In the genomic region with DNA sequence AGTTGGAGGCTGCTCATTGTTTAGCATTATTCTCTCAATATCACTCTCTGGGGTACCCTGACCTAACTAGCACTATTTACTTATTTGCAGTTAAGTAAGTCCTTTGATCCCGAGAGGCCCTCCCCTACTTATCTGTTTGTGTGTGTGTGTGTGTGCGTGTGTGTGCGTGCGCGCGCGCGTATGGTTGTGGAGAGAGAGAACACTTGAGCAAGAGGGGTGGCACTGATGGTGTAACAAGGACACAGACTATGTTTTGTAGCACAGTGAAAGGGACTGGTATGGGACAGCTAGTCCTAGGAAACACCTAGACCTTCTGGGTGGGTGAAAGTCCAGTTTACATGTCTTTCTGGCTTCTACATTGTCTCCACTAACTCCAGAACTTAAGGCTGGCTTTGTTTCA, we compare ENCODE assay signal across 30 mouse cellular contexts. TPM values are rescaled to one million over a fixed set of nuclear protein-coding genes. Genes with fewer than 3 reads are reported as not detected.
DNase-seq lines count a peak whose midpoint lies in the region; ATAC-seq and TF ChIP-seq lines count a peak whose summit lies in the region.
"Had no signal": no experiment of that assay in that cellular context is flagged by ENCODE, and none has a peak within 500 bp of the region (broad histone marks: within the 10 kb centered on the region; RNA-seq: fewer than 3 reads in every experiment).

No protein-coding gene starts in this region.

- DNase-seq in liver, result peak; percentile 19
- no peak for DNase-seq in intestine, embryonic 14.5 days (ENCODE audit: low spot score)
- no peak for DNase-seq in liver, embryonic 11.5 days (ENCODE audit: low spot score)
- no peak for DNase-seq in lung, adult 2 months
- DNase-seq in left cerebral cortex, postnatal 10 days (ENCODE audit: extremely low spot score in 1 of 2, low spot score in 2 of 2), result no peak
- DNase-seq: adrenal gland, postnatal 14 days; cerebellum, adult 11 months; cerebellum, adult 9-10 months; embryo, embryonic 11 days; gastrocnemius, postnatal 25 days; heart, adult 18-20 months; heart, postnatal 4 days; kidney, adult 11 months; kidney, postnatal 14 days; layer of hippocampus, adult 9-11 months; right cerebral cortex, postnatal 25 days; thymus, postnatal 25 days had no signal

- H3K9ac ChIP-seq in liver, embryonic 12.5 days, result no peak overlapping the region
- H3K9ac ChIP-seq in intestine, embryonic 14.5 days (ENCODE audit: low read length), result no peak overlapping the region
- H3K9ac ChIP-seq in liver, embryonic 11.5 days (ENCODE audit: low read depth, low read length), result no peak overlapping the region
- H3K9ac ChIP-seq: embryonic facial prominence, embryonic 12.5 days; hindbrain, embryonic 14.5 days; lung, embryonic 15.5 days; midbrain, embryonic 12.5 days; stomach, embryonic 15.5 days had no signal

- H3K27me3 ChIP-seq in liver, embryonic 12.5 days (replicated peaks), result peaks cover 13% of the 10 kb centered on the region
- H3K27me3 ChIP-seq in intestine, embryonic 14.5 days (replicated peaks; ENCODE audit: control insufficient read depth, insufficient read depth, low read length), result 0 out of 2 replicates have a peak, but pooled peaks cover 4% of the 10 kb centered on the region
- H3K27me3 ChIP-seq in liver, embryonic 11.5 days (replicated peaks; ENCODE audit: control insufficient read depth, insufficient read depth, low read length), result peaks cover under 1% of the 10 kb centered on the region; the same call in 1 of the 2 replicates
- H3K27me3 ChIP-seq: lung, embryonic 15.5 days; stomach, embryonic 15.5 days had no signal

- H3K4me2 ChIP-seq in liver, embryonic 12.5 days, result no peak overlapping the region; the same call in 1 of the 2 replicates
- H3K4me2 ChIP-seq in intestine, embryonic 14.5 days (ENCODE audit: low read length), result 0 out of 2 replicates have a peak overlapping the region, but pooled peaks have one; percentile 49
- H3K4me2 ChIP-seq in liver, embryonic 11.5 days, result peak overlapping the region; percentile 73

- no peak for ATAC-seq in liver, embryonic 12.5 days
- no peak for ATAC-seq in intestine, embryonic 14.5 days (replicated peaks; ENCODE audit: low FRiP score, low TSS enrichment, low read depth)
- no peak for ATAC-seq in liver, embryonic 11.5 days (replicated peaks; ENCODE audit: low FRiP score)
- no peak for ATAC-seq in monocyte, adult 5-6 weeks (replicated peaks; ENCODE audit: insufficient number of reproducible peaks, low FRiP score, low TSS enrichment, poor library complexity, severe bottlenecking)

- intact Hi-C loops in left cerebral cortex, postnatal 10 days (cut with DNase I), result no loop called here

- H3K4me1 ChIP-seq in liver, embryonic 12.5 days, result peaks cover 40% of the 10 kb centered on the region
- no peaks in the 10 kb centered on the region for H3K4me1 ChIP-seq in intestine, embryonic 14.5 days (replicated peaks; ENCODE audit: control insufficient read depth, insufficient read depth, low read length)
- H3K4me1 ChIP-seq in liver, embryonic 11.5 days (replicated peaks; ENCODE audit: control insufficient read depth, insufficient read depth, low read length), result peaks cover 9% of the 10 kb centered on the region
- no peaks in the 10 kb centered on the region for H3K4me1 ChIP-seq in lung, adult 2 months (ENCODE audit: control insufficient read depth, insufficient read depth, low read length)
- H3K4me1 ChIP-seq: embryonic facial prominence, embryonic 12.5 days had no signal

- TF ChIP-seq POLR2A in lung, adult 2 months (IDR thresholded peaks at IDR 0.05; ENCODE audit: borderline replicate concordance, extremely low read depth, low read depth, low read length), result no peak

- H3K9me3 ChIP-seq in liver, embryonic 12.5 days (replicated peaks), result no peaks in the 10 kb centered on the region
- no peaks in the 10 kb centered on the region for H3K9me3 ChIP-seq in intestine, embryonic 14.5 days (ENCODE audit: control insufficient read depth, low read length)
- no peaks in the 10 kb centered on the region for H3K9me3 ChIP-seq in liver, embryonic 11.5 days (ENCODE audit: control insufficient read depth, low read length)
- H3K9me3 ChIP-seq: embryonic facial prominence, embryonic 12.5 days; lung, embryonic 15.5 days; midbrain, embryonic 12.5 days; stomach, embryonic 15.5 days had no signal

- WGBS in liver, embryonic 12.5 days (ENCODE audit: insufficient replicate concordance), result 75% methylated on average over 8 of the region's 8 CpGs
- WGBS in intestine, embryonic 14.5 days, result 91% methylated on average over 8 of the region's 8 CpGs
- 92% methylated on average over 8 of the region's 8 CpGs for WGBS in liver, embryonic 11.5 days
- WGBS in lung, adult 2 months, result 93% methylated on average over 8 of the region's 8 CpGs

- H3K36me3 ChIP-seq in liver, embryonic 12.5 days, result no peaks in the 10 kb centered on the region
- H3K36me3 ChIP-seq in intestine, embryonic 14.5 days (ENCODE audit: control insufficient read depth, insufficient read depth, low read length), result no peaks in the 10 kb centered on the region
- H3K36me3 ChIP-seq in liver, embryonic 11.5 days (ENCODE audit: control insufficient read depth, insufficient read depth, low read length), result no peaks in the 10 kb centered on the region; the same call in 1 of the 2 replicates
- H3K36me3 ChIP-seq: embryonic facial prominence, embryonic 12.5 days; lung, embryonic 15.5 days; midbrain, embryonic 12.5 days; stomach, embryonic 15.5 days had no signal

- no peak for TF ChIP-seq CTCF in lung, adult 2 months (IDR thresholded peaks at IDR 0.05; ENCODE audit: insufficient read depth, low read length)

- H3K27ac ChIP-seq in liver, embryonic 12.5 days, result no peak overlapping the region
- no peak overlapping the region for H3K27ac ChIP-seq in intestine, embryonic 14.5 days (ENCODE audit: low read depth)
- no peak overlapping the region for H3K27ac ChIP-seq in liver, embryonic 11.5 days (ENCODE audit: low read depth, low read length)
- H3K27ac ChIP-seq: embryonic facial prominence, embryonic 12.5 days; hindbrain, embryonic 14.5 days; lung, embryonic 15.5 days; midbrain, embryonic 12.5 days; stomach, embryonic 15.5 days had no signal

- no peak overlapping the region for H3K4me3 ChIP-seq in liver, embryonic 12.5 days
- no peak overlapping the region for H3K4me3 ChIP-seq in intestine, embryonic 14.5 days (ENCODE audit: low read depth, low read length)
- no peak overlapping the region for H3K4me3 ChIP-seq in liver, embryonic 11.5 days (ENCODE audit: low read depth, low read length)
- no peak overlapping the region for H3K4me3 ChIP-seq in lung, adult 2 months (replicated peaks; ENCODE audit: extremely low read depth, low read depth, low read length)

RNA-seq across cellular contexts. Expression of a gene that starts 1.1 kb away (rescaled TPM):
- polyA plus RNA-seq in liver, embryonic 12.5 days (2016; fragmentation: Nextera tagmentation; extraction: Ambion mirVana), result 8.9 and 9.2 TPM in 2 replicates
- polyA plus RNA-seq in intestine, embryonic 14.5 days (2014; fragmentation: Nextera tagmentation; extraction: Ambion mirVana), result 39.8 and 42.3 TPM in 2 replicates
- 15.8 TPM in 2 replicates for polyA plus RNA-seq in liver, embryonic 11.5 days (2014; fragmentation: Nextera tagmentation; extraction: Ambion mirVana)
- polyA plus RNA-seq in lung, adult 2 months (2012; rRNA removed), result 12.4 and 17.1 TPM in 2 replicates
- 2.8 to 6.0 TPM (median 4.2 TPM) in 3 replicates for total RNA-seq in monocyte, adult 5-6 weeks (2017)
- total RNA-seq in left cerebral cortex, postnatal 10 days (2021), result 10 to 100 TPM; 28.6 to 31.6 TPM

RNA-seq across cellular contexts. Expression of a gene that starts 12.1 kb away (rescaled TPM):
- not detected in 2 replicates for polyA plus RNA-seq in liver, embryonic 12.5 days (2016; fragmentation: Nextera tagmentation; extraction: Ambion mirVana)
- polyA plus RNA-seq in intestine, embryonic 14.5 days (2014; fragmentation: Nextera tagmentation; extraction: Ambion mirVana), result 0.26 and 0.48 TPM in 2 replicates
- not detected in 2 replicates for polyA plus RNA-seq in liver, embryonic 11.5 days (2014; fragmentation: Nextera tagmentation; extraction: Ambion mirVana)
- not detected in 2 replicates for polyA plus RNA-seq in lung, adult 2 months (2012; rRNA removed)
- total RNA-seq in monocyte, adult 5-6 weeks (2017), result not detected in 3 replicates
- total RNA-seq in left cerebral cortex, postnatal 10 days (2021), result not detected
- total RNA-seq: adrenal gland, postnatal 14 days; gastrocnemius, adult 18-20 months; gastrocnemius, postnatal 25 days; heart, adult 18-20 months; heart, postnatal 4 days; megakaryocyte, adult 5-6 weeks; neutrophil, adult 5-6 weeks had no signal
- polyA plus RNA-seq: forebrain, embryonic 14.5 days; heart, postnatal 0 days; kidney, embryonic 14.5 days; lung, embryonic 15.5 days had no signal

RNA-seq across cellular contexts. Expression of a gene that starts 35.3 kb away (rescaled TPM):
- 94.4 and 96.9 TPM in 2 replicates for polyA plus RNA-seq in liver, embryonic 12.5 days (2016; fragmentation: Nextera tagmentation; extraction: Ambion mirVana)
- polyA plus RNA-seq in intestine, embryonic 14.5 days (2014; fragmentation: Nextera tagmentation; extraction: Ambion mirVana), result 873 and 898 TPM in 2 replicates
- 157 and 179 TPM in 2 replicates for polyA plus RNA-seq in liver, embryonic 11.5 days (2014; fragmentation: Nextera tagmentation; extraction: Ambion mirVana)
- polyA plus RNA-seq in lung, adult 2 months (2012; rRNA removed), result 126 and 152 TPM in 2 replicates
- 52.7 to 89.6 TPM (median 86.8 TPM) in 3 replicates for total RNA-seq in monocyte, adult 5-6 weeks (2017)
- total RNA-seq in left cerebral cortex, postnatal 10 days (2021), result 10 to 100 TPM; 70.8 to 73.0 TPM
